Mouse (Mus musculus) megakaryocyte, embryonic 14.5 days (primary cell): ENCODE results near the gene Slc44a5. TPM values are rescaled to one million over a fixed set of nuclear protein-coding genes. Genes with fewer than 3 reads are reported as not detected.

Source experiments
- H3K27me3 ChIP-seq: replicated peaks from 2 replicates; pipeline ENCODE3; 2012; ENCODE audit warnings: inconsistent platforms
- H3K36me3 ChIP-seq: replicated peaks from 2 replicates; pipeline ENCODE3; 2012; ENCODE audit warnings: low read length, inconsistent platforms, mixed read lengths
- H3K4me1 ChIP-seq: 2 replicates; pipeline ENCODE4 v1.6.1; 2012; ENCODE audit warnings: inconsistent platforms
- H3K4me3 ChIP-seq: replicated peaks from 2 replicates; pipeline ENCODE3; 2012; ENCODE audit warnings: moderate library complexity, mild to moderate bottlenecking, inconsistent platforms
- H3K9me3 ChIP-seq: 2 replicates; pipeline ENCODE4 v1.6.1; 2012; ENCODE audit warnings: inconsistent platforms
- FLI1 ChIP-seq: IDR thresholded peaks from 2 replicates; pipeline ENCODE4 v1.6.1; 2012; ENCODE audit warnings: low read length, inconsistent platforms, mixed read lengths
- GATA1 ChIP-seq: IDR thresholded peaks from 3 replicates; pipeline ENCODE4 v1.6.1; 2012; ENCODE audit warnings: mixed read lengths, low read length, inconsistent platforms, borderline replicate concordance
- polyA plus RNA-seq: library from polyadenylated mRNA; stranded (reverse); fragments of >175 nt; gene quantifications from 2 replicates; pipeline ENCODE4 v1.2.3, GENCODE M21; 2012; ENCODE audit warnings: low replicate concordance; ENCODE audit not compliant: insufficient read depth

The Slc44a5 gene
- polyA plus RNA-seq, 1 experiment = not detected

- peaks cover 35% of the 10 kb centered on the region for H3K36me3 ChIP-seq
- H3K9me3 ChIP-seq = no peaks in the 10 kb centered on the region
- H3K4me1 ChIP-seq = peaks cover 36% of the 10 kb centered on the region
- H3K4me3 ChIP-seq = peak overlapping the region; percentile 96
- no peaks in the 10 kb centered on the region for H3K27me3 ChIP-seq
- no peak for TF ChIP-seq FLI1
- no peak for TF ChIP-seq GATA1
Observed at GRCm38 (mm10) chr3:153943901-153944334, 29.3 kb upstream of the Slc44a5 start.

GRCm38 (mm10) chr3:153944335-153944990 is 28.8 kb upstream of the Slc44a5 start, which contains the start of gene Acadm:
TSS of gene Acadm (minus strand) at chr3:153944632.
- H3K4me1 ChIP-seq = peaks cover 36% of the 10 kb centered on the region
- TF ChIP-seq GATA1 (no peak), FLI1 (no peak)
- H3K9me3 ChIP-seq = no peaks in the 10 kb centered on the region
- peak within 1 kb of the TSS; percentile 96 for H3K4me3 ChIP-seq
- H3K27me3 ChIP-seq = no peaks in the 10 kb centered on the region
- H3K36me3 ChIP-seq = peaks cover 30% of the 10 kb centered on the region

GRCm38 (mm10) chr3:153947271-153947670 is 26.0 kb upstream of the Slc44a5 start:
- H3K27me3 ChIP-seq = peaks cover 2% of the 10 kb centered on the region
- peaks cover 11% of the 10 kb centered on the region for H3K9me3 ChIP-seq
- H3K4me3 ChIP-seq = no peak overlapping the region
- no peak for TF ChIP-seq GATA1
- TF ChIP-seq FLI1 = no peak
- H3K36me3 ChIP-seq = peaks cover 4% of the 10 kb centered on the region
- H3K4me1 ChIP-seq = peaks cover 20% of the 10 kb centered on the region

- peaks cover 2% of the 10 kb centered on the region for H3K27me3 ChIP-seq
- no peaks in the 10 kb centered on the region for H3K36me3 ChIP-seq
- no peak overlapping the region for H3K4me3 ChIP-seq
- peaks cover 11% of the 10 kb centered on the region for H3K4me1 ChIP-seq
- no peak for TF ChIP-seq FLI1
- TF ChIP-seq GATA1 = no peak
- peaks cover 11% of the 10 kb centered on the region for H3K9me3 ChIP-seq
Observed at GRCm38 (mm10) chr3:153948176-153948575, 25.1 kb upstream of the Slc44a5 start.

DNA sequence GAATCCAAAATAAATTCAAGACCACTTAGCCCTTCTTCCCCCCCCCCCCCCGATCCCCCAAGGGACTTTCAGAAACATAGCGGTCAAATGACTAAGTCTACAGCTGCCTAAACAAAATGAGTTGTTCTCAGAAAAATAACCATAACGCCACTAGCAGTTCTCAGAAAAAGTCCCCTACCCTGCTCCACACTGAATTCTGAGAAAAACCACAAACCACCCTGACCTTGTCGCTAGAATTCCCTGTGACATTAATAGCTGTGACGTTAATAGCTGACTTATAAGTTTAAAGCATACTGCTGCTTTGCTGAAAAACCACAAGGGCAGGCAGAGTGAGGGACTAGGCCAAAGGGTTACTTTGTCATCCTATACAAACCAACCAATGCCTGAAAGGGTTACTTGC is 15.3 kb upstream of the Slc44a5 start:
- Histone ChIP-seq H3K36me3 (peaks cover 2% of the 10 kb centered on the region), H3K4me3 (no peak overlapping the region), H3K4me1 (peaks cover 39% of the 10 kb centered on the region), H3K27me3 (no peaks in the 10 kb centered on the region), H3K9me3 (peaks cover 16% of the 10 kb centered on the region)
- no peak for TF ChIP-seq FLI1
- TF ChIP-seq GATA1 = no peak

DNA sequence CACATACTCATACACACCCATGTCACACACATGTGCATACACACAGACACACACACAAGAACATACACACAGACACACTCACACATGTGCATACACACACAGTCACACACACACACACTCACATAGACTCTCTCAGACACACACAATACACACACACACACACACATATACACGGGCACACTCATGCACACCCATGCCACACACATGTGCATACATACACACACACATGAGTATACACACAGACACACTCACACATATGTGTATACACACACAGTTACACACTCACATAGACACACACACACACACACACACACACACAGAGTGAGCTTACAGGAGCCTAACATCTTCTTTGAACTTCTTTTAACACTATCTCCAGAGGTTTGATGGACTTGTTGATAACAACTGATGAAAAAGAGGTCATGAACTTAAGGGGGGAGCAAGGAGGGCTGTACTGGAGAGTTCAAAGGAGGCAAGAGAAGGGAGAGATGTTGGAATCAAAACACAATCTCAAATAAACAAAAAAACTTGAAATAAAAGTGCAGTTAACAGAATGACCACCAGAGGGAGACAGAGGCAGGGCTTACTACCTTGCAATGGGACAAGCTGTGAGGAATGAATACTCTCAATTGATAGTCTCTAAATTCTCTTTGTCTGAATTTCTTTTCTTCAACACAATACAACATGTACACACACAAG is 14.1 kb upstream of the Slc44a5 start:
- peaks cover 39% of the 10 kb centered on the region for H3K4me1 ChIP-seq
- H3K4me3 ChIP-seq = no peak overlapping the region
- no peaks in the 10 kb centered on the region for H3K27me3 ChIP-seq
- TF ChIP-seq FLI1 (no peak), GATA1 (no peak)
- peaks cover 16% of the 10 kb centered on the region for H3K9me3 ChIP-seq
- peaks cover 2% of the 10 kb centered on the region for H3K36me3 ChIP-seq

DNA sequence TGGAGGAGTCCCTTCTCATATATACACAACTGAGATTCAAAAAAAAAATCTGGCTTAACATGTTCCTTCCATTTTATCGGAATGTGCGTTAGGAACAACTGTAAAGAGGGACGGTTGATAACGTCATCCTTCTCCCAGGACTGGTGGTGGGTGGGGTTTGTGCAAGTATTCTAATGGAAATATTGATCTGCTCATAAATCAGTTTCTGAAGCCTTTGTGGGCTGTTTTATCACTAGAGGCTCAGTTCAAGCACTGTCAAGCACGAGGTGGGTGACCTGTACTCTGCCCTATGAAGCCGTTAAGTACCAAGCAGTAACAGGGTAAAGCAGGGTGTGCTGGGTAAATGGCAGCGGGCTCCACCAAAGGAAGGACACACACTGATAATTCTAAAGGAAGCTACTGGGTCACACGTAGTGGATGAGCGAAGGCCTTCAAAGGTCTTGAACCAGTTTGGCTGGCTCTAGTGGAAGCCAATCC is 13.5 kb upstream of the Slc44a5 start:
- Histone ChIP-seq H3K36me3 (peaks cover 2% of the 10 kb centered on the region), H3K4me3 (no peak overlapping the region), H3K27me3 (no peaks in the 10 kb centered on the region), H3K4me1 (peaks cover 39% of the 10 kb centered on the region), H3K9me3 (peaks cover 15% of the 10 kb centered on the region)
- TF ChIP-seq GATA1 (no peak), FLI1 (no peak)

DNA sequence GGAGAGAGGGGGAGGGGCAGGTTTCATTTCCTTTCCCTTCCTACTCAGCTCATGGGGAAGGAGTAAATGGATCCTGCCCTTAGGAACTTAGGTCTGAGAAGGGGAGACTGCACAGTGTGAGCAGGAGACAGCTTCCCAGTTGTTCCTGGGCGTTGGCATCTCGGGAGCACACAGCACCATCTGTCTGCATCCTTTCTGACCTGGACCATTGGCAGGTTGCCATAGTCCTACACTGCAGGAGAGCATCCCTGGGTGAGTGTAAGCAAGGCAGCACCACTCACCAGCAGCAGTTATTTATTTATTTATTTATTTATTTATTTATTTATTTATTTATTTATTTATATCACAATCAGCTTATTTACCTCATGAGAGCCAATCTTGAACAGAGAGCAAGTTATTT is 12.4 kb upstream of the Slc44a5 start:
- no peak overlapping the region for H3K4me3 ChIP-seq
- H3K27me3 ChIP-seq = no peaks in the 10 kb centered on the region
- H3K36me3 ChIP-seq = peaks cover 2% of the 10 kb centered on the region
- no peak for TF ChIP-seq GATA1
- no peak for TF ChIP-seq FLI1
- peaks cover 49% of the 10 kb centered on the region for H3K4me1 ChIP-seq
- peaks cover 13% of the 10 kb centered on the region for H3K9me3 ChIP-seq

DNA sequence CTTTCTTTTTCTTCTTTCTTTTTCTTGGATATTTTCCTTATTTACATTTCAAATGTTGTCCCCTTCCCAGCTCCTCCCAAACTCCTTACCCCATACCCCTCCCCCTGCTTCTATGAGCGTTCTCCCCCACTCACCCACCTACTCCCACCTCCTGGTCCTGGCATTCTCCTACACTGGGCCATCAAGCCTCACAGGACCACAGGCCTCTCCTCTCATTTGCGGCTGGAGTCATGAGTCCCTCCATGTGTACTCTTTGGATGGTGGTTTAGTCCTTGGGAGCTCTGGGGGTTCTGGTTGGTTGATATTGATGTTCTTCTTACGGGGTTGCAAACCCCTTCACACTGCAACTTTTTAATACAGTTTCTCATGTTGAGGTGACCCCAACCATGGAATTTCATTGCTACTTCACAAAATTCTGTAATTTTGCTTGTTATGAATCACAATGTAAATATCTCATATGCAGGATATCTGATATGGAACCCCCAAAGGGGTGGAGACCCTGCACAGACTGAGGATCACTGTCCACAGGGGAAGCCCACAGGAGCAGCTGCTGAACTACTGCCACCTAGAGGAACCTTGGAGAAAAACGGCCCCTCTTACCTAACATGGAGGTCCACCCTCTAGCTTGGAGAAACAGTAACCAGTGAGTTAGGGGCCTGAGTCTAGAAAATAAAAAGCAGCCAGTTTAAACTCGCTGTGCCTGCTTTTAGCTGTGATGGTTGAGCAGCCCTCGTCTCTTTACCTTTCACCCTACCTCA is 11.4 kb upstream of the Slc44a5 start:
- Histone ChIP-seq H3K36me3 (peaks cover 2% of the 10 kb centered on the region), H3K4me1 (peaks cover 49% of the 10 kb centered on the region), H3K9me3 (peaks cover 14% of the 10 kb centered on the region), H3K27me3 (no peaks in the 10 kb centered on the region), H3K4me3 (no peak overlapping the region)
- TF ChIP-seq GATA1 = no peak
- TF ChIP-seq FLI1 = no peak

DNA sequence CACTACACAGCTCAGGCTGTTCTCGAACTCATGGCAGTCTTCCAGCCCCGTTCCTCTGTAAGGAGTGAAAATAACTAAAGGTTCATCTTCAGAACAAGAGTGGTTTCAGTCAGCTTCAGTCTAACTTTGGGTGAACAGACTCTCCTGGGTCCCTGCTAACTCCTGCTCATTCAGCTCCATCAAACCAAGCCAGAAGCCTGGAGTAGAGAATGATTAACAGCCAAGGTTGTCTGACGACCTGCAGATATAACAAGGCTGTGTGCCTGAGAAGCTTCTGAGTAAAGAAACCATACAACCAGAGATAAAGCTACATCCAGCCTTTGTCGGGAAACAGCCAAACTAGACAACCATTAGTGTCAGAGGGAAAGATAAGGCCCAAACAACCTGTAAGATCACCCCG is 5.8 kb upstream of the Slc44a5 start:
- Histone ChIP-seq H3K9me3 (peaks cover 35% of the 10 kb centered on the region), H3K27me3 (peaks cover 21% of the 10 kb centered on the region), H3K4me1 (peaks cover 10% of the 10 kb centered on the region), H3K36me3 (no peaks in the 10 kb centered on the region), H3K4me3 (no peak overlapping the region)
- TF ChIP-seq FLI1 = no peak
- TF ChIP-seq GATA1 = no peak
